Mouse (Mus musculus): Measurements from ENCODE around the gene Fcgr3.
"Not testable (repeated sequence)": the region's sequence is repeated elsewhere in the genome, so short reads cannot be mapped to it uniquely, and the experiment has no call there.

DNA sequence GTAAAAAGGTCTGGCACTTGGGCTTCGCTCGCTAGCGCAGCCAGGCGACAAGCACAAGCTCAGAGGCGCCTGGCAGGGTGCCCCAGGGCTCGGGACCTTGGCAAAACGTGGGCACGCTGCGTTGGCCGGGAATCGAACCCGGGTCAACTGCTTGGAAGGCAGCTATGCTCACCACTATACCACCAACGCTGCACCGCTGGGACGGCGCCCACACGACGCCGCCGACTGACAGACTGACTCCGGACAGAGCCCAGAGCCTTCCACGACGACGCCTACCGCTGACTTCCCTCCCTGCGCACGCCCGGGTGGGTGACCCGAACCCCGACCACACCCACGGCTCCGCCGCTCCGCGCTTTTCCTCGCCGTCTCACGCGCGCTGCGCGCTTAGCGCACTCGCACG lies 7.5 kb upstream of the Fcgr3 start:
- TF ChIP-seq GATA1, TAL1 (IDR thresholded peaks at IDR 0.05; ENCODE audit: low read length): not testable (repeated sequence)

All from erythroblast, embryonic 14.5 days (primary cell).